Mouse (Mus musculus) bone marrow, adult 2 months (tissue): ENCODE measurements at regions not wholly inside any gene's neighbourhood (a gene's known extent, or its start where the extent isn't known, plus 50 kb on each side); places are given as distances from the start of the nearest gene placed in this dataset.

ENCODE experiments used
- H3K27ac ChIP-seq: fragments of 200-500 bp; 2 replicates; pipeline ENCODE4 v1.5.1; 2012; ENCODE audit warnings: low read depth, mild to moderate bottlenecking, control low read depth, inconsistent platforms, low read length; ENCODE audit not compliant: control insufficient read depth, poor library complexity, insufficient read depth
- H3K4me1 ChIP-seq: fragments of 200-500 bp; 2 replicates; pipeline ENCODE4 v1.6.1; 2011; ENCODE audit warnings: low read length; ENCODE audit not compliant: control insufficient read depth, insufficient read depth
- H3K4me3 ChIP-seq: fragments of 200-500 bp; replicated peaks from 2 replicates; pipeline ENCODE3; 2011; ENCODE audit warnings: mild to moderate bottlenecking, low read depth, low read length, control low read depth; ENCODE audit not compliant: control insufficient read depth
- CTCF ChIP-seq: fragments of 200-500 bp; IDR thresholded peaks from 2 replicates; pipeline ENCODE4 v1.5.1; 2011; ENCODE audit warnings: low read length, control low read depth; ENCODE audit not compliant: control insufficient read depth, insufficient read depth
- POLR2A ChIP-seq: fragments of 200-500 bp; IDR thresholded peaks from 2 replicates; pipeline ENCODE4 v1.6.1; 2011; ENCODE audit warnings: low read depth, mild to moderate bottlenecking, control low read depth, low read length, borderline replicate concordance; ENCODE audit not compliant: control insufficient read depth
- WGBS: fragments of 180-500 bp; shearing (Covaris S2); methylation state at CpG from one replicate; pipeline ENCODE4 v1.1.7; 2018; 5-methylcytosine and 5-hydroxymethylcytosine counted together

GRCm38 (mm10) chr17:27329183-27329582 lies 124.9 kb upstream of the Lemd2 start:
- Histone ChIP-seq H3K27ac (no peak overlapping the region), H3K4me1 (no peaks in the 10 kb centered on the region), H3K4me3 (no peak overlapping the region)
- no peak for TF ChIP-seq POLR2A
- WGBS: 79% methylated on average over 8 of the region's 8 CpGs

GRCm38 (mm10) chr17:27325002-27325460 lies 120.8 kb upstream of the Lemd2 start:
- H3K4me1 ChIP-seq: no peaks in the 10 kb centered on the region; the same call in 1 of the 2 replicates
- WGBS: 23% methylated on average over 18 of the region's 18 CpGs
- no peak overlapping the region for H3K4me3 ChIP-seq
- TF ChIP-seq CTCF (no peak), POLR2A (no peak)
- no peak overlapping the region for H3K27ac ChIP-seq

GRCm38 (mm10) chr17:27323513-27323912 lies 119.2 kb upstream of the Lemd2 start:
- TF ChIP-seq POLR2A (no peak), CTCF (no peak)
- Histone ChIP-seq H3K4me1 (no peaks in the 10 kb centered on the region; the same call in 1 of the 2 replicates), H3K4me3 (no peak overlapping the region), H3K27ac (no peak overlapping the region)
- 28% methylated on average over 2 of the region's 2 CpGs for WGBS

- Histone ChIP-seq H3K27ac (no peak overlapping the region), H3K4me1 (no peaks in the 10 kb centered on the region; the same call in 1 of the 2 replicates), H3K4me3 (no peak overlapping the region)
- no peak for TF ChIP-seq CTCF
- no peak for TF ChIP-seq POLR2A
- 6% methylated on average over 6 of the region's 6 CpGs for WGBS
Measured at GRCm38 (mm10) chr17:27322891-27323509, 118.7 kb upstream of the Lemd2 start.

GRCm38 (mm10) chr17:27318969-27319695 lies 114.9 kb upstream of the Lemd2 start:
- H3K4me3 ChIP-seq: no peak overlapping the region
- H3K27ac ChIP-seq: no peak overlapping the region
- WGBS: 74% methylated on average over 7 of the region's 7 CpGs
- H3K4me1 ChIP-seq: no peaks in the 10 kb centered on the region; the same call in 1 of the 2 replicates
- TF ChIP-seq POLR2A: no peak
- no peak for TF ChIP-seq CTCF

- Histone ChIP-seq H3K27ac (no peak overlapping the region), H3K4me3 (no peak overlapping the region), H3K4me1 (no peaks in the 10 kb centered on the region)
- TF ChIP-seq POLR2A: no peak
- no peak for TF ChIP-seq CTCF
- 49% methylated on average over 14 of the region's 14 CpGs for WGBS
Measured at GRCm38 (mm10) chr17:27317576-27318277, 113.5 kb upstream of the Lemd2 start.

GRCm38 (mm10) chr17:27316711-27317575 lies 112.7 kb upstream of the Lemd2 start:
- Histone ChIP-seq H3K4me1 (no peaks in the 10 kb centered on the region), H3K4me3 (no peak overlapping the region), H3K27ac (no peak overlapping the region)
- 84% methylated on average over 21 of the region's 21 CpGs for WGBS
- TF ChIP-seq POLR2A (no peak), CTCF (no peak)
